Mouse (Mus musculus) adrenal gland, postnatal 36 days (tissue): ENCODE measurements around the gene Sema3g. TPM values are rescaled to one million over a fixed set of nuclear protein-coding genes. Genes with fewer than 3 reads are reported as not detected.

Experiments
- DNase-seq, 2 experiments: peaks; one replicate each; pipeline ENCODE4 v3.0.0; 2021; ENCODE audit warnings: mixed read lengths in 1 of 2
- total RNA-seq, 2 experiments: library from RNA; stranded (reverse); gene quantifications; 2 replicates each; pipeline ENCODE4 v1.2.3; 2021

Gene Sema3g
- total RNA-seq, 2 experiments from 2014 or later = 5.7 to 9.6 TPM

- DNase-seq = no peak
Measured at GRCm38 (mm10) chr14:31232404-31233069, 14.9 kb downstream of the Sema3g start.

GRCm38 (mm10) chr14:31233070-31233995, 15.7 kb downstream of the Sema3g start:
- DNase-seq = peak in 1 of 2 experiments; percentile 38

GRCm38 (mm10) chr14:31233996-31234591, 16.4 kb downstream of the Sema3g start:
- DNase-seq = peak; percentile 83 to 85

- DNase-seq = peak; percentile 40 to 63
Measured at GRCm38 (mm10) chr14:31237101-31237882, 19.6 kb downstream of the Sema3g start.

GRCm38 (mm10) chr14:31240528-31240927, 22.9 kb downstream of the Sema3g start:
- no peak for DNase-seq

GRCm38 (mm10) chr14:31244777-31245176, 27.1 kb downstream of the Sema3g start:
- DNase-seq = no peak

GRCm38 (mm10) chr14:31245946-31246345, 28.3 kb downstream of the Sema3g start:
- DNase-seq = no peak

GRCm38 (mm10) chr14:31248396-31248795, 30.7 kb downstream of the Sema3g start:
- DNase-seq = no peak

GRCm38 (mm10) chr14:31250222-31251083, 32.8 kb downstream of the Sema3g start:
- no peak for DNase-seq

GRCm38 (mm10) chr14:31251084-31251604, 33.5 kb downstream of the Sema3g start, which contains the start of the genes Phf7 and Bap1:
Gene Phf7, minus strand, starts transcription at chr14:31251317.
Gene Bap1, plus strand, starts transcription at chr14:31251450.
- DNase-seq = peak; percentile 96

GRCm38 (mm10) chr14:31251626-31252025, 34.0 kb downstream of the Sema3g start:
- DNase-seq = no peak

- no peak for DNase-seq
Measured at GRCm38 (mm10) chr14:31252091-31252490, 34.4 kb downstream of the Sema3g start.

- DNase-seq = no peak
Measured at GRCm38 (mm10) chr14:31258476-31259050, 40.9 kb downstream of the Sema3g start.

GRCm38 (mm10) chr14:31260374-31260773, 42.7 kb downstream of the Sema3g start:
- DNase-seq = no peak

- no peak for DNase-seq
Measured at GRCm38 (mm10) chr14:31260932-31261331, 43.3 kb downstream of the Sema3g start.

GRCm38 (mm10) chr14:31267649-31268048, 50.0 kb downstream of the Sema3g start:
- DNase-seq = no peak

GRCm38 (mm10) chr14:31268301-31269001, 50.8 kb downstream of the Sema3g start:
- no peak for DNase-seq

- DNase-seq = peak; percentile 8 to 23
Measured at GRCm38 (mm10) chr14:31269456-31270100, 51.9 kb downstream of the Sema3g start.

GRCm38 (mm10) chr14:31271121-31271520, 53.5 kb downstream of the Sema3g start:
- no peak for DNase-seq
